Mouse (Mus musculus): ENCODE data around the gene Oas2. TPM values are rescaled to one million over a fixed set of nuclear protein-coding genes. Genes with fewer than 3 reads are reported as not detected.

Oas2 gene
- polyA plus RNA-seq, 1 experiment from 2014 or later = 0.28 TPM

- DNase-seq (peak; percentile 4), ATAC-seq (ENCODE audit: insufficient read depth) (no peak)
- TF ChIP-seq CTCF (IDR thresholded peaks at IDR 0.05; ENCODE audit: low read depth) = no peak
- H3K9me3 ChIP-seq (ENCODE audit: low read depth, low read length) = no peaks in the 10 kb centered on the region
- H3K9ac ChIP-seq = no peak overlapping the region
- H3K36me3 ChIP-seq (ENCODE audit: insufficient read depth) = no peaks in the 10 kb centered on the region
- H3K27me3 ChIP-seq (ENCODE audit: insufficient read depth, low read length) = no peaks in the 10 kb centered on the region
- no peak overlapping the region for H3K4me2 ChIP-seq
- no peak overlapping the region for H3K4me3 ChIP-seq (ENCODE audit: low read depth, low read length)
- H3K27ac ChIP-seq (ENCODE audit: low read depth) = no peak overlapping the region
- H3K4me1 ChIP-seq (ENCODE audit: insufficient read depth) = no peaks in the 10 kb centered on the region
- WGBS = 20% methylated on average over 3 of the region's 3 CpGs
These were observed 30.3 kb upstream of the Oas2 start for GRCm38 (mm10) chr5:120779922-120780321.

GRCm38 (mm10) chr5:120778941-120779340 is 29.3 kb upstream of the Oas2 start:
- no peak overlapping the region for H3K4me3 ChIP-seq (ENCODE audit: low read depth, low read length)
- H3K27me3 ChIP-seq (ENCODE audit: insufficient read depth, low read length) = no peaks in the 10 kb centered on the region
- no peak for TF ChIP-seq CTCF (IDR thresholded peaks at IDR 0.05; ENCODE audit: low read depth)
- no peak overlapping the region for H3K27ac ChIP-seq (ENCODE audit: low read depth)
- WGBS = 42% methylated on average over 2 of the region's 2 CpGs
- H3K4me2 ChIP-seq = no peak overlapping the region
- no peaks in the 10 kb centered on the region for H3K9me3 ChIP-seq (ENCODE audit: low read depth, low read length)
- ATAC-seq (ENCODE audit: insufficient read depth) = no peak
- H3K4me1 ChIP-seq (ENCODE audit: insufficient read depth) = no peaks in the 10 kb centered on the region
- no peak for DNase-seq
- no peak overlapping the region for H3K9ac ChIP-seq
- H3K36me3 ChIP-seq (ENCODE audit: insufficient read depth) = no peaks in the 10 kb centered on the region

GRCm38 (mm10) chr5:120777478-120777877 is 27.8 kb upstream of the Oas2 start, which contains the start of gene Oas3:
TSS of gene Oas3 (minus strand) at chr5:120777661.
- H3K9ac ChIP-seq = no peak within 1 kb of the TSS
- ATAC-seq (ENCODE audit: insufficient read depth) (no peak), DNase-seq (no peak)
- no peak within 1 kb of the TSS for H3K4me3 ChIP-seq (ENCODE audit: low read depth, low read length)
- WGBS = 73% methylated on average over 9 of the region's 9 CpGs
- no peaks in the 10 kb centered on the region for H3K9me3 ChIP-seq (ENCODE audit: low read depth, low read length)
- no peak for TF ChIP-seq CTCF (IDR thresholded peaks at IDR 0.05; ENCODE audit: low read depth)
- no peaks in the 10 kb centered on the region for H3K4me1 ChIP-seq (ENCODE audit: insufficient read depth)
- no peaks in the 10 kb centered on the region for H3K27me3 ChIP-seq (ENCODE audit: insufficient read depth, low read length)
- no peaks in the 10 kb centered on the region for H3K36me3 ChIP-seq (ENCODE audit: insufficient read depth)
- H3K4me2 ChIP-seq = no peak within 1 kb of the TSS
- H3K27ac ChIP-seq (ENCODE audit: low read depth) = no peak within 1 kb of the TSS

- H3K4me2 ChIP-seq = no peak overlapping the region
- H3K36me3 ChIP-seq (ENCODE audit: insufficient read depth) = no peaks in the 10 kb centered on the region
- no peak for ATAC-seq (ENCODE audit: insufficient read depth)
- WGBS = 66% methylated on average over 5 of the region's 5 CpGs
- no peaks in the 10 kb centered on the region for H3K27me3 ChIP-seq (ENCODE audit: insufficient read depth, low read length)
- no peak for TF ChIP-seq CTCF (IDR thresholded peaks at IDR 0.05; ENCODE audit: low read depth)
- H3K4me3 ChIP-seq (ENCODE audit: low read depth, low read length) = no peak overlapping the region
- no peaks in the 10 kb centered on the region for H3K9me3 ChIP-seq (ENCODE audit: low read depth, low read length)
- no peak overlapping the region for H3K27ac ChIP-seq (ENCODE audit: low read depth)
- no peaks in the 10 kb centered on the region for H3K4me1 ChIP-seq (ENCODE audit: insufficient read depth)
- DNase-seq = no peak
- no peak overlapping the region for H3K9ac ChIP-seq
These were observed 27.1 kb upstream of the Oas2 start for GRCm38 (mm10) chr5:120776801-120777200.

- WGBS = 66% methylated on average over 14 of the region's 14 CpGs
- DNase-seq = no peak
- no peak overlapping the region for H3K4me3 ChIP-seq (ENCODE audit: low read depth, low read length)
- no peaks in the 10 kb centered on the region for H3K4me1 ChIP-seq (ENCODE audit: insufficient read depth)
- no peaks in the 10 kb centered on the region for H3K27me3 ChIP-seq (ENCODE audit: insufficient read depth, low read length)
- H3K36me3 ChIP-seq (ENCODE audit: insufficient read depth) = no peaks in the 10 kb centered on the region
- no peak for ATAC-seq (ENCODE audit: insufficient read depth)
- no peak for TF ChIP-seq CTCF (IDR thresholded peaks at IDR 0.05; ENCODE audit: low read depth)
- H3K27ac ChIP-seq (ENCODE audit: low read depth) = no peak overlapping the region
- H3K4me2 ChIP-seq = no peak overlapping the region
- no peak overlapping the region for H3K9ac ChIP-seq
- H3K9me3 ChIP-seq (ENCODE audit: low read depth, low read length) = no peaks in the 10 kb centered on the region
These were observed 25.8 kb upstream of the Oas2 start for GRCm38 (mm10) chr5:120775287-120775985.

GRCm38 (mm10) chr5:120769396-120769795 is 19.7 kb upstream of the Oas2 start:
- H3K9ac ChIP-seq = no peak overlapping the region
- no peak overlapping the region for H3K27ac ChIP-seq (ENCODE audit: low read depth)
- no peak for TF ChIP-seq CTCF (IDR thresholded peaks at IDR 0.05; ENCODE audit: low read depth)
- no peak overlapping the region for H3K4me3 ChIP-seq (ENCODE audit: low read depth, low read length)
- H3K27me3 ChIP-seq (ENCODE audit: insufficient read depth, low read length) = no peaks in the 10 kb centered on the region
- no peak for ATAC-seq (ENCODE audit: insufficient read depth)
- no peak overlapping the region for H3K4me2 ChIP-seq
- DNase-seq = no peak
- H3K36me3 ChIP-seq (ENCODE audit: insufficient read depth) = no peaks in the 10 kb centered on the region
- WGBS = 54% methylated on average over 3 of the region's 3 CpGs
- no peaks in the 10 kb centered on the region for H3K9me3 ChIP-seq (ENCODE audit: low read depth, low read length)
- H3K4me1 ChIP-seq (ENCODE audit: insufficient read depth) = no peaks in the 10 kb centered on the region

- H3K4me3 ChIP-seq (ENCODE audit: low read depth, low read length) = no peak overlapping the region
- no peaks in the 10 kb centered on the region for H3K4me1 ChIP-seq (ENCODE audit: insufficient read depth)
- H3K36me3 ChIP-seq (ENCODE audit: insufficient read depth) = no peaks in the 10 kb centered on the region
- H3K4me2 ChIP-seq = no peak overlapping the region
- H3K27me3 ChIP-seq (ENCODE audit: insufficient read depth, low read length) = no peaks in the 10 kb centered on the region
- no peak for DNase-seq
- TF ChIP-seq CTCF (IDR thresholded peaks at IDR 0.05; ENCODE audit: low read depth) = no peak
- 72% methylated on average over 8 of the region's 8 CpGs for WGBS
- H3K27ac ChIP-seq (ENCODE audit: low read depth) = no peak overlapping the region
- no peaks in the 10 kb centered on the region for H3K9me3 ChIP-seq (ENCODE audit: low read depth, low read length)
- ATAC-seq (ENCODE audit: insufficient read depth) = no peak
- H3K9ac ChIP-seq = no peak overlapping the region
These were observed 15.4 kb upstream of the Oas2 start for GRCm38 (mm10) chr5:120765010-120765409.
